Mouse (Mus musculus) hindbrain, embryonic 13.5 days (tissue): ENCODE results near the gene Gm10840. TPM values are rescaled to one million over a fixed set of nuclear protein-coding genes. Genes with fewer than 3 reads are reported as not detected.

Source experiments
- polyA plus RNA-seq: library from polyadenylated mRNA; unstranded; fragments of >200 nt; fragmentation: Nextera tagmentation; extraction: Ambion mirVana; gene quantifications from 2 replicates; pipeline ENCODE4 v1.2.1, GENCODE M21; 2015

The Gm10840 gene
- polyA plus RNA-seq, 1 experiment from 2014 or later: not detected

Other genes with a start within 250 kb of the Gm10840 start
- 42.6 and 42.7 TPM in 2 replicates for gene Cyb561, start 207.5 kb upstream of the Gm10840 start, polyA plus RNA-seq
- 2.4 and 2.5 TPM in 2 replicates for gene Ace, start 192.9 kb upstream of the Gm10840 start, polyA plus RNA-seq
- gene Ace3, start 166.2 kb upstream of the Gm10840 start, polyA plus RNA-seq: 0.08 TPM in 1 of 2 replicates, not detected in the other
- 1.7 and 2.3 TPM in 2 replicates for gene Kcnh6, start 152.7 kb upstream of the Gm10840 start, polyA plus RNA-seq
- gene Dcaf7, start 124.0 kb upstream of the Gm10840 start, polyA plus RNA-seq: 117 and 123 TPM in 2 replicates
- gene Taco1, start 94.8 kb upstream of the Gm10840 start, polyA plus RNA-seq: 8.1 and 8.4 TPM in 2 replicates
- gene Map3k3, start 76.2 kb upstream of the Gm10840 start, polyA plus RNA-seq: 15.1 and 15.7 TPM in 2 replicates
- gene Limd2, start within 50 bp of the Gm10840 start, polyA plus RNA-seq: 197 and 211 TPM in 2 replicates
- gene Strada, start 41.3 kb downstream of the Gm10840 start, polyA plus RNA-seq: 31.2 and 34.2 TPM in 2 replicates
- gene Ccdc47, start 55.5 kb downstream of the Gm10840 start, polyA plus RNA-seq: 97.0 and 106 TPM in 2 replicates
- 92.0 and 96.2 TPM in 2 replicates for gene Ddx42, start 56.1 kb downstream of the Gm10840 start, polyA plus RNA-seq
- gene Ftsj3, start 95.2 kb downstream of the Gm10840 start, polyA plus RNA-seq: 37.4 and 38.3 TPM in 2 replicates
- gene Psmc5, start 95.3 kb downstream of the Gm10840 start, polyA plus RNA-seq: 339 and 341 TPM in 2 replicates
- gene Smarcd2, start 112.1 kb downstream of the Gm10840 start, polyA plus RNA-seq: 14.3 and 16.0 TPM in 2 replicates
- gene Tcam1, start 115.8 kb downstream of the Gm10840 start, polyA plus RNA-seq: 0.12 and 0.21 TPM in 2 replicates
- gene Gh, start 141.0 kb downstream of the Gm10840 start, polyA plus RNA-seq: not detected in 2 replicates
- gene Cd79b, start 153.9 kb downstream of the Gm10840 start, polyA plus RNA-seq: 1.2 and 1.4 TPM in 2 replicates
- 0.03 TPM in 1 of 2 replicates, not detected in the other for gene Scn4a, start 192.4 kb downstream of the Gm10840 start, polyA plus RNA-seq
- not detected in 2 replicates for gene Prr29, start 204.6 kb downstream of the Gm10840 start, polyA plus RNA-seq
- 12.8 and 13.8 TPM in 2 replicates for gene Icam2, start 227.2 kb downstream of the Gm10840 start, polyA plus RNA-seq